Mouse (Mus musculus) heart, embryonic 13.5 days (tissue): Measurements from ENCODE around the gene Agpat2. TPM values are rescaled to one million over a fixed set of nuclear protein-coding genes. Genes with fewer than 3 reads are reported as not detected.

Experiments used
- ATAC-seq: fragments of 200-750 bp; cut with Nextera tagmentation; 2 replicates; pipeline ENCODE4 v1.8.0; 2017; ENCODE audit warnings: moderate TSS enrichment; ENCODE audit not compliant: insufficient number of reproducible peaks, low FRiP score, low TSS enrichment; ENCODE audit errors: extremely low read depth
- H3K27ac ChIP-seq: fragments of 300-500 bp; sonication (generic); replicated peaks from 2 replicates; pipeline ENCODE4 v1.5.1; 2015; ENCODE audit warnings: moderate library complexity, mild to moderate bottlenecking, inconsistent platforms
- H3K27me3 ChIP-seq: fragments of 300-500 bp; sonication (generic); replicated peaks from 2 replicates; pipeline ENCODE4 v1.6.1; 2015; ENCODE audit warnings: mild to moderate bottlenecking, inconsistent platforms
- H3K36me3 ChIP-seq: fragments of 300-500 bp; sonication (generic); 2 replicates; pipeline ENCODE4 v1.6.1; 2015; ENCODE audit warnings: mild to moderate bottlenecking, inconsistent platforms
- H3K4me1 ChIP-seq: fragments of 300-500 bp; sonication (generic); 2 replicates; pipeline ENCODE4 v1.6.1; 2015; ENCODE audit warnings: inconsistent platforms
- H3K4me2 ChIP-seq: fragments of 300-500 bp; sonication (generic); 2 replicates; pipeline ENCODE4 v1.6.1; 2015; ENCODE audit warnings: inconsistent platforms, mild to moderate bottlenecking, moderate library complexity
- H3K4me3 ChIP-seq: fragments of 300-500 bp; sonication (generic); 2 replicates; pipeline ENCODE4 v1.5.1; 2015; ENCODE audit warnings: moderate library complexity, mild to moderate bottlenecking, inconsistent platforms
- H3K9ac ChIP-seq: fragments of 300-500 bp; sonication (generic); 2 replicates; pipeline ENCODE4 v1.6.1; 2015; ENCODE audit warnings: inconsistent platforms, mild to moderate bottlenecking, moderate library complexity
- H3K9me3 ChIP-seq: fragments of 300-500 bp; sonication (generic); 2 replicates; pipeline ENCODE4 v1.6.1; 2016; ENCODE audit warnings: inconsistent platforms
- WGBS: fragments of 180-500 bp; shearing (Covaris S2); methylation state at CpG from one replicate; pipeline ENCODE4 v1.1.7; 2015; ENCODE audit warnings: mixed read lengths; 5-methylcytosine and 5-hydroxymethylcytosine counted together
- polyA plus RNA-seq: library from polyadenylated mRNA; unstranded; fragments of >200 nt; fragmentation: Nextera tagmentation; extraction: Ambion mirVana; gene quantifications from 2 replicates; pipeline ENCODE4 v1.2.1, GENCODE M21; 2015

Gene Agpat2
- polyA plus RNA-seq, 1 experiment from 2014 or later = 21.8 TPM

- 1% methylated on average over 62 of the region's 65 CpGs for WGBS
- peaks cover 21% of the 10 kb centered on the region for H3K36me3 ChIP-seq
- H3K9me3 ChIP-seq = no peaks in the 10 kb centered on the region
- H3K4me1 ChIP-seq = peaks cover 53% of the 10 kb centered on the region
- H3K9ac ChIP-seq = peak within 1 kb of the TSS; percentile 89
- H3K4me2 ChIP-seq = peak within 1 kb of the TSS; percentile 84
- H3K27me3 ChIP-seq = no peaks in the 10 kb centered on the region
- peak within 1 kb of the TSS; percentile 89 for H3K27ac ChIP-seq
- ATAC-seq = peak; percentile 20; the same call in 1 of the 2 replicates
- H3K4me3 ChIP-seq = peak within 1 kb of the TSS; percentile 75
Observed at GRCm38 (mm10) chr2:26586294-26587043, 17.7 kb downstream of the Agpat2 start, which contains the start of gene Gm20532. Gene Gm20532 (plus strand): TSS chr2:26586639.

- WGBS = 46% methylated on average over 6 of the region's 6 CpGs
- peak overlapping the region; percentile 89 for H3K9ac ChIP-seq
- peak overlapping the region; percentile 75 for H3K4me3 ChIP-seq
- peak overlapping the region; percentile 84 for H3K4me2 ChIP-seq
- H3K27ac ChIP-seq = peak overlapping the region; percentile 89
- H3K9me3 ChIP-seq = no peaks in the 10 kb centered on the region
- H3K27me3 ChIP-seq = no peaks in the 10 kb centered on the region
- H3K36me3 ChIP-seq = peaks cover 14% of the 10 kb centered on the region
- ATAC-seq = no peak
- peaks cover 49% of the 10 kb centered on the region for H3K4me1 ChIP-seq
Observed at GRCm38 (mm10) chr2:26585713-26586112, 18.5 kb downstream of the Agpat2 start.

- H3K27ac ChIP-seq = peak overlapping the region; percentile 89
- H3K4me1 ChIP-seq = peaks cover 59% of the 10 kb centered on the region
- no peak; the same call in 1 of the 2 replicates for ATAC-seq
- no peaks in the 10 kb centered on the region for H3K9me3 ChIP-seq
- peak overlapping the region; percentile 75 for H3K4me3 ChIP-seq
- peak overlapping the region; percentile 89 for H3K9ac ChIP-seq
- 22% methylated on average over 11 of the region's 11 CpGs for WGBS
- H3K27me3 ChIP-seq = no peaks in the 10 kb centered on the region
- no peaks in the 10 kb centered on the region for H3K36me3 ChIP-seq
- H3K4me2 ChIP-seq = peak overlapping the region; percentile 14
Observed at GRCm38 (mm10) chr2:26583640-26584039, 20.6 kb downstream of the Agpat2 start.

- Histone ChIP-seq H3K27me3 (no peaks in the 10 kb centered on the region), H3K4me2 (0 out of 2 replicates have a peak overlapping the region, but pooled peaks have one; percentile 14), H3K4me1 (peaks cover 57% of the 10 kb centered on the region), H3K9ac (peak overlapping the region; percentile 89; the same call in 1 of the 2 replicates), H3K9me3 (no peaks in the 10 kb centered on the region), H3K27ac (peak overlapping the region; percentile 64), H3K36me3 (no peaks in the 10 kb centered on the region), H3K4me3 (no peak overlapping the region)
- WGBS = 64% methylated on average over 7 of the region's 7 CpGs
- ATAC-seq = no peak
Observed at GRCm38 (mm10) chr2:26582741-26583140, 21.5 kb downstream of the Agpat2 start.

- Histone ChIP-seq H3K27me3 (no peaks in the 10 kb centered on the region), H3K27ac (peak overlapping the region; percentile 64; the same call in 1 of the 2 replicates), H3K9ac (no peak overlapping the region), H3K36me3 (no peaks in the 10 kb centered on the region), H3K4me2 (no peak overlapping the region), H3K4me3 (no peak overlapping the region), H3K4me1 (peaks cover 57% of the 10 kb centered on the region), H3K9me3 (no peaks in the 10 kb centered on the region)
- 65% methylated on average over 2 of the region's 2 CpGs for WGBS
- ATAC-seq = no peak
Observed at GRCm38 (mm10) chr2:26582203-26582602, 22.0 kb downstream of the Agpat2 start.

- no peaks in the 10 kb centered on the region for H3K36me3 ChIP-seq
- no peaks in the 10 kb centered on the region for H3K27me3 ChIP-seq
- H3K9me3 ChIP-seq = no peaks in the 10 kb centered on the region
- peaks cover 60% of the 10 kb centered on the region for H3K4me1 ChIP-seq
- peak overlapping the region; percentile 28; the same call in 1 of the 2 replicates for H3K27ac ChIP-seq
- WGBS = 59% methylated on average over 5 of the region's 5 CpGs
- H3K9ac ChIP-seq = no peak overlapping the region
- no peak for ATAC-seq
- no peak overlapping the region for H3K4me2 ChIP-seq
- H3K4me3 ChIP-seq = no peak overlapping the region
Observed at GRCm38 (mm10) chr2:26580751-26581150, 23.5 kb downstream of the Agpat2 start.

GRCm38 (mm10) chr2:26579714-26580113 is 24.5 kb downstream of the Agpat2 start, which contains the start of gene Egfl7:
Gene Egfl7 (plus strand): TSS chr2:26580014.
- H3K4me3 ChIP-seq = no peak within 1 kb of the TSS
- H3K27ac ChIP-seq = peak within 1 kb of the TSS; percentile 90
- ATAC-seq = no peak
- H3K9me3 ChIP-seq = no peaks in the 10 kb centered on the region
- no peaks in the 10 kb centered on the region for H3K36me3 ChIP-seq
- H3K27me3 ChIP-seq = no peaks in the 10 kb centered on the region
- H3K9ac ChIP-seq = peak within 1 kb of the TSS; percentile 40; the same call in 1 of the 2 replicates
- WGBS = 80% methylated on average over 1 of the region's 1 CpGs
- H3K4me2 ChIP-seq = peak within 1 kb of the TSS; percentile 20; the same call in 1 of the 2 replicates
- peaks cover 71% of the 10 kb centered on the region for H3K4me1 ChIP-seq

GRCm38 (mm10) chr2:26578369-26578768 is 25.8 kb downstream of the Agpat2 start:
- Histone ChIP-seq H3K9ac (peak overlapping the region; percentile 54; the same call in 1 of the 2 replicates), H3K4me1 (peaks cover 78% of the 10 kb centered on the region)
- ATAC-seq = no peak; the same call in 1 of the 2 replicates

GRCm38 (mm10) chr2:26576462-26576861 is 27.8 kb downstream of the Agpat2 start:
- WGBS = 44% methylated on average over 4 of the region's 4 CpGs
- 0 out of 2 replicates have a peak overlapping the region, but pooled peaks have one; percentile 2 for H3K4me2 ChIP-seq
- peak overlapping the region; percentile 90 for H3K27ac ChIP-seq
- H3K9ac ChIP-seq = no peak overlapping the region
- H3K36me3 ChIP-seq = no peaks in the 10 kb centered on the region
- no peaks in the 10 kb centered on the region for H3K27me3 ChIP-seq
- no peak overlapping the region for H3K4me3 ChIP-seq
- H3K9me3 ChIP-seq = no peaks in the 10 kb centered on the region
- peaks cover 84% of the 10 kb centered on the region for H3K4me1 ChIP-seq
- no peak for ATAC-seq

More at GRCm38 (mm10) chr2:26578369-26578768, 25.8 kb downstream of the Agpat2 start:
- WGBS = 50% methylated on average over 6 of the region's 6 CpGs
- Histone ChIP-seq H3K27me3 (no peaks in the 10 kb centered on the region), H3K36me3 (no peaks in the 10 kb centered on the region), H3K9me3 (no peaks in the 10 kb centered on the region), H3K4me3 (no peak overlapping the region), H3K4me2 (peak overlapping the region; percentile 44; the same call in 1 of the 2 replicates), H3K27ac (peak overlapping the region; percentile 90)

- no peaks in the 10 kb centered on the region for H3K27me3 ChIP-seq
- H3K27ac ChIP-seq = peak overlapping the region; percentile 90
- no peak overlapping the region for H3K4me3 ChIP-seq
- H3K4me1 ChIP-seq = peaks cover 90% of the 10 kb centered on the region
- H3K4me2 ChIP-seq = 0 out of 2 replicates have a peak overlapping the region, but pooled peaks have one; percentile 2
- WGBS = 43% methylated on average over 4 of the region's 4 CpGs
- 0 out of 2 replicates have a peak overlapping the region, but pooled peaks have one; percentile 15 for H3K9ac ChIP-seq
- H3K9me3 ChIP-seq = no peaks in the 10 kb centered on the region
- peak; percentile 4; the same call in 1 of the 2 replicates for ATAC-seq
- H3K36me3 ChIP-seq = no peaks in the 10 kb centered on the region
Observed at GRCm38 (mm10) chr2:26575865-26576264, 28.4 kb downstream of the Agpat2 start.

GRCm38 (mm10) chr2:26575378-26575777 is 28.8 kb downstream of the Agpat2 start:
- Histone ChIP-seq H3K4me2 (0 out of 2 replicates have a peak overlapping the region, but pooled peaks have one; percentile 2), H3K9ac (peak overlapping the region; percentile 15; the same call in 1 of the 2 replicates), H3K4me1 (peaks cover 95% of the 10 kb centered on the region), H3K27ac (peak overlapping the region; percentile 90), H3K4me3 (no peak overlapping the region), H3K27me3 (no peaks in the 10 kb centered on the region), H3K36me3 (no peaks in the 10 kb centered on the region), H3K9me3 (no peaks in the 10 kb centered on the region)
- ATAC-seq = no peak
- WGBS = 71% methylated on average over 1 of the region's 1 CpGs
